Mouse (Mus musculus): ENCODE measurements around the gene Kirrel. TPM values are rescaled to one million over a fixed set of nuclear protein-coding genes. Genes with fewer than 3 reads are reported as not detected.

Gene Kirrel
- polyA plus RNA-seq, 1 experiment from 2014 or later: 4.5 TPM

GRCm38 (mm10) chr3:87149425-87149824, 25.1 kb downstream of the Kirrel start:
- ATAC-seq (ENCODE audit: low FRiP score, low TSS enrichment) (no peak), DNase-seq (ENCODE audit: low spot score) (no peak)
- H3K36me3 ChIP-seq (ENCODE audit: control insufficient read depth, insufficient read depth, low read length): no peaks in the 10 kb centered on the region
- no peaks in the 10 kb centered on the region for H3K9me3 ChIP-seq (ENCODE audit: control insufficient read depth, low read length)
- H3K9ac ChIP-seq (ENCODE audit: low read length): no peak overlapping the region
- H3K27ac ChIP-seq (replicated peaks): no peak overlapping the region
- peaks cover 8% of the 10 kb centered on the region for H3K4me1 ChIP-seq (replicated peaks; ENCODE audit: control insufficient read depth, insufficient read depth)
- no peaks in the 10 kb centered on the region for H3K27me3 ChIP-seq (ENCODE audit: control insufficient read depth, insufficient read depth, low read length)
- WGBS: 73% methylated on average over 10 of the region's 10 CpGs
- TF ChIP-seq EP300 (optimal IDR thresholded peaks at IDR 0.05): no peak
- no peak for TF ChIP-seq CTCF (IDR thresholded peaks at IDR 0.05; ENCODE audit: low read depth)
- no peak overlapping the region for H3K4me3 ChIP-seq (ENCODE audit: low read depth, low read length)
- H3K4me2 ChIP-seq (replicated peaks; ENCODE audit: low read depth): no peak overlapping the region

- ATAC-seq (ENCODE audit: low FRiP score, low TSS enrichment) (no peak), DNase-seq (ENCODE audit: low spot score) (no peak)
- 50% methylated on average over 6 of the region's 6 CpGs for WGBS
- TF ChIP-seq EP300 (optimal IDR thresholded peaks at IDR 0.05) (no peak), CTCF (IDR thresholded peaks at IDR 0.05; ENCODE audit: low read depth) (no peak)
- no peaks in the 10 kb centered on the region for H3K4me1 ChIP-seq (replicated peaks; ENCODE audit: control insufficient read depth, insufficient read depth)
- no peak overlapping the region for H3K9ac ChIP-seq (ENCODE audit: low read length)
- no peak overlapping the region for H3K27ac ChIP-seq (replicated peaks)
- no peak overlapping the region for H3K4me2 ChIP-seq (replicated peaks; ENCODE audit: low read depth)
- no peaks in the 10 kb centered on the region for H3K27me3 ChIP-seq (ENCODE audit: control insufficient read depth, insufficient read depth, low read length)
- H3K9me3 ChIP-seq (ENCODE audit: control insufficient read depth, low read length): no peaks in the 10 kb centered on the region
- H3K36me3 ChIP-seq (ENCODE audit: control insufficient read depth, insufficient read depth, low read length): no peaks in the 10 kb centered on the region
- H3K4me3 ChIP-seq (ENCODE audit: low read depth, low read length): no peak overlapping the region
Measured at GRCm38 (mm10) chr3:87144476-87145240, 29.9 kb downstream of the Kirrel start.

- DNase-seq (ENCODE audit: low spot score) (no peak), ATAC-seq (ENCODE audit: low FRiP score, low TSS enrichment) (no peak)
- no peak overlapping the region for H3K9ac ChIP-seq (ENCODE audit: low read length)
- H3K36me3 ChIP-seq (ENCODE audit: control insufficient read depth, insufficient read depth, low read length): peaks cover 4% of the 10 kb centered on the region; the same call in 1 of the 2 replicates
- no peak overlapping the region for H3K27ac ChIP-seq (replicated peaks)
- H3K4me3 ChIP-seq (ENCODE audit: low read depth, low read length): no peak overlapping the region
- no peaks in the 10 kb centered on the region for H3K27me3 ChIP-seq (ENCODE audit: control insufficient read depth, insufficient read depth, low read length)
- H3K9me3 ChIP-seq (ENCODE audit: control insufficient read depth, low read length): no peaks in the 10 kb centered on the region
- no peak for TF ChIP-seq EP300 (optimal IDR thresholded peaks at IDR 0.05)
- no peak for TF ChIP-seq CTCF (IDR thresholded peaks at IDR 0.05; ENCODE audit: low read depth)
- no peak overlapping the region for H3K4me2 ChIP-seq (replicated peaks; ENCODE audit: low read depth)
- no peaks in the 10 kb centered on the region for H3K4me1 ChIP-seq (replicated peaks; ENCODE audit: control insufficient read depth, insufficient read depth)
- 75% methylated on average over 5 of the region's 5 CpGs for WGBS
Measured at GRCm38 (mm10) chr3:87140284-87140683, 34.3 kb downstream of the Kirrel start.

- H3K9ac ChIP-seq (ENCODE audit: low read length): no peak overlapping the region
- no peaks in the 10 kb centered on the region for H3K9me3 ChIP-seq (ENCODE audit: control insufficient read depth, low read length)
- ATAC-seq (ENCODE audit: low FRiP score, low TSS enrichment) (no peak), DNase-seq (ENCODE audit: low spot score) (no peak)
- TF ChIP-seq EP300 (optimal IDR thresholded peaks at IDR 0.05) (no peak), CTCF (IDR thresholded peaks at IDR 0.05; ENCODE audit: low read depth) (no peak)
- peaks cover 4% of the 10 kb centered on the region; the same call in 1 of the 2 replicates for H3K36me3 ChIP-seq (ENCODE audit: control insufficient read depth, insufficient read depth, low read length)
- 74% methylated on average over 7 of the region's 7 CpGs for WGBS
- no peaks in the 10 kb centered on the region for H3K27me3 ChIP-seq (ENCODE audit: control insufficient read depth, insufficient read depth, low read length)
- H3K4me1 ChIP-seq (replicated peaks; ENCODE audit: control insufficient read depth, insufficient read depth): no peaks in the 10 kb centered on the region; the same call in 1 of the 2 replicates
- no peak overlapping the region for H3K27ac ChIP-seq (replicated peaks)
- H3K4me2 ChIP-seq (replicated peaks; ENCODE audit: low read depth): no peak overlapping the region
- no peak overlapping the region for H3K4me3 ChIP-seq (ENCODE audit: low read depth, low read length)
Measured at GRCm38 (mm10) chr3:87136782-87137181, 37.8 kb downstream of the Kirrel start.

- TF ChIP-seq EP300 (optimal IDR thresholded peaks at IDR 0.05) (no peak), CTCF (IDR thresholded peaks at IDR 0.05; ENCODE audit: low read depth) (no peak)
- Histone ChIP-seq H3K36me3 (ENCODE audit: control insufficient read depth, insufficient read depth, low read length) (peaks cover 4% of the 10 kb centered on the region; the same call in 1 of the 2 replicates), H3K27me3 (ENCODE audit: control insufficient read depth, insufficient read depth, low read length) (no peaks in the 10 kb centered on the region), H3K27ac (replicated peaks) (no peak overlapping the region), H3K9ac (ENCODE audit: low read length) (no peak overlapping the region), H3K4me3 (ENCODE audit: low read depth, low read length) (no peak overlapping the region), H3K4me1 (replicated peaks; ENCODE audit: control insufficient read depth, insufficient read depth) (no peaks in the 10 kb centered on the region; the same call in 1 of the 2 replicates), H3K9me3 (ENCODE audit: control insufficient read depth, low read length) (no peaks in the 10 kb centered on the region), H3K4me2 (replicated peaks; ENCODE audit: low read depth) (no peak overlapping the region)
- ATAC-seq (ENCODE audit: low FRiP score, low TSS enrichment) (no peak), DNase-seq (ENCODE audit: low spot score) (no peak)
Measured at GRCm38 (mm10) chr3:87134951-87135350, 39.6 kb downstream of the Kirrel start.

- ATAC-seq (ENCODE audit: low FRiP score, low TSS enrichment) (peak; percentile 35; the same call in 1 of the 2 replicates), DNase-seq (ENCODE audit: low spot score) (no peak)
- WGBS: 52% methylated on average over 11 of the region's 11 CpGs
Measured at GRCm38 (mm10) chr3:87131694-87132347, 42.7 kb downstream of the Kirrel start.

More at GRCm38 (mm10) chr3:87131694-87132347, 42.7 kb downstream of the Kirrel start:
- H3K27me3 ChIP-seq (ENCODE audit: control insufficient read depth, insufficient read depth, low read length): no peaks in the 10 kb centered on the region
- no peak overlapping the region for H3K4me3 ChIP-seq (ENCODE audit: low read depth, low read length)
- H3K4me2 ChIP-seq (replicated peaks; ENCODE audit: low read depth): no peak overlapping the region
- H3K36me3 ChIP-seq (ENCODE audit: control insufficient read depth, insufficient read depth, low read length): no peaks in the 10 kb centered on the region
- no peaks in the 10 kb centered on the region; the same call in 1 of the 2 replicates for H3K4me1 ChIP-seq (replicated peaks; ENCODE audit: control insufficient read depth, insufficient read depth)
- no peak overlapping the region for H3K27ac ChIP-seq (replicated peaks)
- H3K9ac ChIP-seq (ENCODE audit: low read length): no peak overlapping the region
- no peaks in the 10 kb centered on the region for H3K9me3 ChIP-seq (ENCODE audit: control insufficient read depth, low read length)
- TF ChIP-seq EP300 (optimal IDR thresholded peaks at IDR 0.05) (no peak), CTCF (IDR thresholded peaks at IDR 0.05; ENCODE audit: low read depth) (no peak)

All from stomach, postnatal 0 days (tissue).